8 mouse cellular contexts compared by ENCODE assay signal in genomic region chr7:127273925-127274789, GRCm38 (mm10). TPM values are rescaled to one million over a fixed set of nuclear protein-coding genes. Genes with fewer than 3 reads are reported as not detected.
DNase-seq lines count a peak whose midpoint lies in the region; ATAC-seq and TF ChIP-seq lines count a peak whose summit lies in the region.

Gene Sephs2, minus strand, starts transcription at chr7:127274055.

- peak within 1 kb of the TSS; percentile 79 for H3K4me2 ChIP-seq in embryonic facial prominence, embryonic 15.5 days (replicated peaks)
- H3K4me2 ChIP-seq in limb, embryonic 14.5 days (replicated peaks; ENCODE audit: low read depth, low read length, severe bottlenecking) = peak within 1 kb of the TSS; percentile 92
- H3K4me2 ChIP-seq in midbrain, postnatal 0 days (ENCODE audit: low read depth, low read length, poor library complexity, severe bottlenecking) = peak within 1 kb of the TSS; percentile 82

- peaks cover 4% of the 10 kb centered on the region for H3K4me1 ChIP-seq in bone marrow, adult 2 months (ENCODE audit: control insufficient read depth, insufficient read depth, low read length)
- peaks cover 18% of the 10 kb centered on the region for H3K4me1 ChIP-seq in embryonic facial prominence, embryonic 15.5 days
- H3K4me1 ChIP-seq in limb, embryonic 14.5 days (ENCODE audit: control insufficient read depth, insufficient read depth, low read length) = 0 out of 2 replicates have a peak, but pooled peaks cover 3% of the 10 kb centered on the region
- H3K4me1 ChIP-seq in midbrain, postnatal 0 days (ENCODE audit: insufficient read depth, low read length) = peaks cover 2% of the 10 kb centered on the region; the same call in 1 of the 2 replicates

- WGBS in bone marrow, adult 2 months = 1% methylated on average over 39 of the region's 39 CpGs
- WGBS in embryonic facial prominence, embryonic 15.5 days = 1% methylated on average over 39 of the region's 39 CpGs
- 2% methylated on average over 39 of the region's 39 CpGs for WGBS in limb, embryonic 14.5 days
- WGBS in midbrain, postnatal 0 days = 2% methylated on average over 39 of the region's 39 CpGs

- H3K4me3 ChIP-seq in bone marrow, adult 2 months (replicated peaks; ENCODE audit: control insufficient read depth, low read depth, low read length) = peak within 1 kb of the TSS; percentile 92
- peak within 1 kb of the TSS; percentile 84 for H3K4me3 ChIP-seq in embryonic facial prominence, embryonic 15.5 days (replicated peaks)
- peak within 1 kb of the TSS; percentile 86 for H3K4me3 ChIP-seq in limb, embryonic 14.5 days (replicated peaks; ENCODE audit: low read length)
- H3K4me3 ChIP-seq in midbrain, postnatal 0 days (ENCODE audit: low read depth, low read length) = peak within 1 kb of the TSS; percentile 92

- no peaks in the 10 kb centered on the region for H3K27me3 ChIP-seq in embryonic facial prominence, embryonic 15.5 days
- H3K27me3 ChIP-seq in limb, embryonic 14.5 days (ENCODE audit: control insufficient read depth, insufficient read depth, low read length) = no peaks in the 10 kb centered on the region
- no peaks in the 10 kb centered on the region for H3K27me3 ChIP-seq in midbrain, postnatal 0 days (ENCODE audit: insufficient read depth, low read length)

- peak; percentile 99 for TF ChIP-seq POLR2A in bone marrow, adult 2 months (IDR thresholded peaks at IDR 0.05; ENCODE audit: borderline replicate concordance, control insufficient read depth, low read depth, low read length)
- peak; percentile 94; the same call in 1 of the 2 replicates for TF ChIP-seq POLR2A in limb, embryonic 14.5 days (IDR thresholded peaks at IDR 0.05; ENCODE audit: borderline replicate concordance, extremely low read depth, insufficient read depth, insufficient read length)

- no peak; the same call in none of the 2 replicates for ATAC-seq in embryonic facial prominence, embryonic 15.5 days (ENCODE audit: insufficient number of reproducible peaks, low FRiP score, low TSS enrichment, low read depth)
- peak; percentile 96 for ATAC-seq in limb, embryonic 14.5 days (ENCODE audit: low FRiP score, low read depth)
- ATAC-seq in midbrain, postnatal 0 days (ENCODE audit: low FRiP score) = peak; percentile 92

- H3K9ac ChIP-seq in embryonic facial prominence, embryonic 15.5 days = peak within 1 kb of the TSS; percentile 85
- H3K9ac ChIP-seq in limb, embryonic 14.5 days (ENCODE audit: low read depth, low read length, severe bottlenecking) = peak within 1 kb of the TSS; percentile 93
- H3K9ac ChIP-seq in midbrain, postnatal 0 days (replicated peaks; ENCODE audit: low read length, poor library complexity, severe bottlenecking) = peak within 1 kb of the TSS; percentile 89

- TF ChIP-seq CTCF in bone marrow, adult 2 months (IDR thresholded peaks at IDR 0.05; ENCODE audit: control insufficient read depth, insufficient read depth, low read length) = no peak
- no peak for TF ChIP-seq CTCF in midbrain, postnatal 0 days (IDR thresholded peaks at IDR 0.05)

- no peaks in the 10 kb centered on the region for H3K9me3 ChIP-seq in embryonic facial prominence, embryonic 15.5 days (replicated peaks)
- H3K9me3 ChIP-seq in limb, embryonic 14.5 days (ENCODE audit: control insufficient read depth, low read length) = no peaks in the 10 kb centered on the region
- H3K9me3 ChIP-seq in midbrain, postnatal 0 days (ENCODE audit: low read length) = 0 out of 2 replicates have a peak, but pooled peaks cover 2% of the 10 kb centered on the region

- H3K36me3 ChIP-seq in embryonic facial prominence, embryonic 15.5 days = peaks cover 21% of the 10 kb centered on the region
- H3K36me3 ChIP-seq in limb, embryonic 14.5 days (ENCODE audit: control insufficient read depth, insufficient read depth, low read length) = peaks cover 19% of the 10 kb centered on the region
- H3K36me3 ChIP-seq in midbrain, postnatal 0 days (ENCODE audit: insufficient read depth, low read length) = peaks cover 5% of the 10 kb centered on the region; the same call in 1 of the 2 replicates

- H3K27ac ChIP-seq in bone marrow, adult 2 months (ENCODE audit: control insufficient read depth, insufficient read depth, low read depth, low read length, poor library complexity) = peak within 1 kb of the TSS; percentile 92
- peak within 1 kb of the TSS; percentile 88 for H3K27ac ChIP-seq in embryonic facial prominence, embryonic 15.5 days (replicated peaks)
- peak within 1 kb of the TSS; percentile 81 for H3K27ac ChIP-seq in limb, embryonic 14.5 days (replicated peaks; ENCODE audit: low read depth, low read length)
- peak within 1 kb of the TSS; percentile 88 for H3K27ac ChIP-seq in midbrain, postnatal 0 days (ENCODE audit: low read depth, low read length)

- DNase-seq in 416B (ENCODE audit: low read depth) = peak; percentile 98
- peak; percentile 98 for DNase-seq in heart, adult 8-10 months (ENCODE audit: low spot score)
- peak; percentile 99 for DNase-seq in kidney, adult 9 months
- DNase-seq in limb, embryonic 14.5 days (ENCODE audit: low spot score) = peak; percentile 96
- DNase-seq in midbrain, postnatal 0 days (ENCODE audit: low spot score) = peak; percentile 96
- peak; percentile 94 for DNase-seq in spleen, postnatal 14 days (ENCODE audit: low spot score in 2 of 2)

RNA-seq across cellular contexts. Expression of gene Sephs2, which starts in this region (rescaled TPM):
- polyA plus RNA-seq in bone marrow, adult 2 months (2011; ENCODE audit: insufficient read depth, insufficient read length, low replicate concordance, missing spikeins) = 28.4 and 64.7 TPM in 2 replicates
- 53.7 and 58.5 TPM in 2 replicates for polyA plus RNA-seq in embryonic facial prominence, embryonic 15.5 days (2015; fragmentation: Nextera tagmentation; extraction: Ambion mirVana)
- total RNA-seq in heart, adult 8-10 months (2022) = 10 to 100 TPM; 24.2 to 31.6 (median 31.0) TPM
- polyA plus RNA-seq in limb, embryonic 14.5 days (2012; rRNA removed) = 22.2 and 24.3 TPM in 2 replicates
- 74.7 and 79.3 TPM in 2 replicates for polyA plus RNA-seq in limb, embryonic 14.5 days (2014; fragmentation: Nextera tagmentation; extraction: Ambion mirVana)
- total RNA-seq in midbrain, postnatal 0 days (2014; rRNA removed) = 70.0 and 79.3 TPM in 2 replicates
- polyA plus RNA-seq in midbrain, postnatal 0 days (2015; fragmentation: Nextera tagmentation; extraction: Ambion mirVana) = 95.1 and 95.2 TPM in 2 replicates
